Mouse (Mus musculus) liver, embryonic 16.5 days (tissue): ENCODE measurements around the gene App. TPM values are rescaled to one million over a fixed set of nuclear protein-coding genes. Genes with fewer than 3 reads are reported as not detected.

Source experiments
- ATAC-seq: fragments of 200-750 bp; cut with Nextera tagmentation; 2 replicates; pipeline ENCODE4 v1.8.0; 2017; ENCODE audit warnings: low read depth, mild to moderate bottlenecking, moderate number of reproducible peaks, moderate library complexity
- H3K27ac ChIP-seq: fragments of 300-500 bp; sonication (generic); 2 replicates; pipeline ENCODE4 v1.5.1; 2014; ENCODE audit warnings: mild to moderate bottlenecking, low read length
- H3K27me3 ChIP-seq: fragments of 300-500 bp; sonication (generic); 2 replicates; pipeline ENCODE4 v1.6.1; 2014; ENCODE audit warnings: low read depth, low read length, mixed read lengths; ENCODE audit not compliant: control insufficient read depth, insufficient read depth
- H3K36me3 ChIP-seq: fragments of 300-500 bp; sonication (generic); 2 replicates; pipeline ENCODE4 v1.6.1; 2014; ENCODE audit warnings: mild to moderate bottlenecking; ENCODE audit not compliant: control insufficient read depth, insufficient read depth
- H3K4me1 ChIP-seq: fragments of 300-500 bp; sonication (generic); 2 replicates; pipeline ENCODE4 v1.6.1; 2014; ENCODE audit warnings: low read depth, low read length, mixed read lengths; ENCODE audit not compliant: control insufficient read depth
- H3K4me2 ChIP-seq: fragments of 300-500 bp; sonication (generic); 2 replicates; pipeline ENCODE4 v1.6.1; 2014; ENCODE audit warnings: low read depth, low read length, mixed read lengths
- H3K4me3 ChIP-seq: fragments of 300-500 bp; sonication (generic); 2 replicates; pipeline ENCODE4 v1.5.1; 2014; ENCODE audit warnings: low read depth, mild to moderate bottlenecking, low read length
- H3K9ac ChIP-seq: fragments of 300-500 bp; sonication (generic); 2 replicates; pipeline ENCODE4 v1.6.1; 2014; ENCODE audit warnings: low read depth, low read length
- H3K9me3 ChIP-seq: fragments of 300-500 bp; sonication (generic); replicated peaks from 2 replicates; pipeline ENCODE4 v1.6.1; 2016; ENCODE audit warnings: low read length; ENCODE audit not compliant: control insufficient read depth
- WGBS: fragments of 180-500 bp; shearing (Covaris S2); extraction: QIAGEN DNeasy Blood & Tissue Kit; methylation state at CpG from one replicate; pipeline ENCODE4 v1.1.7; 2014; ENCODE audit not compliant: insufficient replicate concordance; 5-methylcytosine and 5-hydroxymethylcytosine counted together
- polyA plus RNA-seq: library from polyadenylated mRNA; unstranded; fragments of >200 nt; fragmentation: Nextera tagmentation; extraction: Ambion mirVana; gene quantifications from 2 replicates; pipeline ENCODE4 v1.2.1, GENCODE M21; 2015

Gene App
- polyA plus RNA-seq, 1 experiment from 2014 or later = 19.9 TPM

GRCm38 (mm10) chr16:85105603-85106002 is 68.0 kb downstream of the App start:
- no peak overlapping the region for H3K27ac ChIP-seq
- no peak overlapping the region for H3K4me2 ChIP-seq
- H3K4me1 ChIP-seq = no peaks in the 10 kb centered on the region
- H3K9ac ChIP-seq = no peak overlapping the region
- 52% methylated on average over 4 of the region's 4 CpGs for WGBS
- no peaks in the 10 kb centered on the region for H3K9me3 ChIP-seq
- no peaks in the 10 kb centered on the region for H3K36me3 ChIP-seq
- no peaks in the 10 kb centered on the region for H3K27me3 ChIP-seq
- ATAC-seq = no peak
- H3K4me3 ChIP-seq = no peak overlapping the region

- Histone ChIP-seq H3K9me3 (no peaks in the 10 kb centered on the region), H3K36me3 (no peaks in the 10 kb centered on the region), H3K4me3 (no peak overlapping the region), H3K27me3 (no peaks in the 10 kb centered on the region), H3K4me2 (no peak overlapping the region), H3K9ac (no peak overlapping the region), H3K4me1 (no peaks in the 10 kb centered on the region), H3K27ac (no peak overlapping the region)
- 77% methylated on average over 13 of the region's 13 CpGs for WGBS
- ATAC-seq = no peak
Measured at GRCm38 (mm10) chr16:85103116-85103787, 70.3 kb downstream of the App start.

- no peak overlapping the region for H3K4me3 ChIP-seq
- H3K4me1 ChIP-seq = no peaks in the 10 kb centered on the region
- H3K9ac ChIP-seq = no peak overlapping the region
- no peaks in the 10 kb centered on the region for H3K27me3 ChIP-seq
- H3K36me3 ChIP-seq = no peaks in the 10 kb centered on the region
- no peak for ATAC-seq
- H3K27ac ChIP-seq = no peak overlapping the region
- 67% methylated on average over 3 of the region's 3 CpGs for WGBS
- no peaks in the 10 kb centered on the region for H3K9me3 ChIP-seq
- no peak overlapping the region for H3K4me2 ChIP-seq
Measured at GRCm38 (mm10) chr16:85101544-85101943, 72.0 kb downstream of the App start.

GRCm38 (mm10) chr16:85100806-85101205 is 72.8 kb downstream of the App start:
- 64% methylated on average over 3 of the region's 3 CpGs for WGBS
- no peaks in the 10 kb centered on the region for H3K4me1 ChIP-seq
- no peaks in the 10 kb centered on the region for H3K27me3 ChIP-seq
- no peak overlapping the region for H3K9ac ChIP-seq
- no peak overlapping the region for H3K4me3 ChIP-seq
- no peak overlapping the region for H3K4me2 ChIP-seq
- no peaks in the 10 kb centered on the region for H3K36me3 ChIP-seq
- no peak overlapping the region for H3K27ac ChIP-seq
- no peaks in the 10 kb centered on the region for H3K9me3 ChIP-seq
- ATAC-seq = no peak

GRCm38 (mm10) chr16:85099487-85099886 is 74.1 kb downstream of the App start:
- H3K9ac ChIP-seq = no peak overlapping the region
- no peak overlapping the region for H3K27ac ChIP-seq
- H3K36me3 ChIP-seq = no peaks in the 10 kb centered on the region
- no peak for ATAC-seq
- H3K4me3 ChIP-seq = no peak overlapping the region
- H3K9me3 ChIP-seq = no peaks in the 10 kb centered on the region
- 63% methylated on average over 7 of the region's 7 CpGs for WGBS
- no peak overlapping the region for H3K4me2 ChIP-seq
- no peaks in the 10 kb centered on the region for H3K4me1 ChIP-seq
- H3K27me3 ChIP-seq = no peaks in the 10 kb centered on the region

GRCm38 (mm10) chr16:85099044-85099443 is 74.5 kb downstream of the App start:
- Histone ChIP-seq H3K4me2 (no peak overlapping the region), H3K4me1 (no peaks in the 10 kb centered on the region), H3K27ac (no peak overlapping the region), H3K36me3 (no peaks in the 10 kb centered on the region), H3K4me3 (no peak overlapping the region), H3K9ac (no peak overlapping the region), H3K27me3 (no peaks in the 10 kb centered on the region), H3K9me3 (no peaks in the 10 kb centered on the region)
- ATAC-seq = no peak
- WGBS = 85% methylated on average over 7 of the region's 7 CpGs

GRCm38 (mm10) chr16:85096396-85096795 is 77.2 kb downstream of the App start:
- H3K27me3 ChIP-seq = no peaks in the 10 kb centered on the region
- ATAC-seq = no peak
- WGBS = 68% methylated on average over 6 of the region's 6 CpGs
- no peak overlapping the region for H3K4me3 ChIP-seq
- H3K9ac ChIP-seq = no peak overlapping the region
- H3K36me3 ChIP-seq = no peaks in the 10 kb centered on the region
- H3K9me3 ChIP-seq = no peaks in the 10 kb centered on the region
- no peak overlapping the region for H3K27ac ChIP-seq
- no peak overlapping the region for H3K4me2 ChIP-seq
- no peaks in the 10 kb centered on the region for H3K4me1 ChIP-seq

GRCm38 (mm10) chr16:85095923-85096322 is 77.6 kb downstream of the App start:
- Histone ChIP-seq H3K4me2 (no peak overlapping the region), H3K27ac (no peak overlapping the region), H3K9ac (no peak overlapping the region), H3K9me3 (no peaks in the 10 kb centered on the region), H3K27me3 (no peaks in the 10 kb centered on the region), H3K4me1 (no peaks in the 10 kb centered on the region), H3K4me3 (no peak overlapping the region), H3K36me3 (no peaks in the 10 kb centered on the region)
- ATAC-seq = no peak
- 65% methylated on average over 2 of the region's 2 CpGs for WGBS

GRCm38 (mm10) chr16:85092644-85093091 is 80.9 kb downstream of the App start:
- 56% methylated on average over 9 of the region's 9 CpGs for WGBS
- H3K27ac ChIP-seq = no peak overlapping the region
- ATAC-seq = no peak
- no peaks in the 10 kb centered on the region for H3K27me3 ChIP-seq
- no peak overlapping the region for H3K4me3 ChIP-seq
- H3K36me3 ChIP-seq = no peaks in the 10 kb centered on the region
- H3K9ac ChIP-seq = no peak overlapping the region
- no peak overlapping the region for H3K4me2 ChIP-seq
- H3K4me1 ChIP-seq = no peaks in the 10 kb centered on the region
- H3K9me3 ChIP-seq = no peaks in the 10 kb centered on the region
